Mouse (Mus musculus) common myeloid progenitor, adult 5-6 weeks (primary cell): Measurements from ENCODE around the gene Rybp. TPM values are rescaled to one million over a fixed set of nuclear protein-coding genes. Genes with fewer than 3 reads are reported as not detected.
A peak's percentile ranks its signal among the peaks of the same experiment; 100 is the strongest.

Experiments
- ATAC-seq: replicated peaks from 2 replicates; pipeline ENCODE4 v1.8.0; 2016; ENCODE audit warnings: low read depth, mild to moderate bottlenecking, moderate TSS enrichment, inconsistent platforms; ENCODE audit not compliant: poor library complexity, severe bottlenecking
- total RNA-seq: library from RNA; stranded (forward); fragments of 200-1000, 187-1606 nt; gene quantifications from 2 replicates; pipeline ENCODE4 v1.2.3, GENCODE M21; 2017

The Rybp gene
- total RNA-seq = 25.3 and 56.1 TPM in 2 replicates

GRCm38 (mm10) chr6:100287334-100288015 is at the start of gene Rybp:
Gene Rybp (minus strand): TSS chr6:100287485.
- ATAC-seq = peak; percentile 71

- no peak for ATAC-seq
These were observed 49.4 kb upstream of the Rybp start for GRCm38 (mm10) chr6:100336591-100337148.

- peak; percentile 73 for ATAC-seq
These were observed 48.3 kb upstream of the Rybp start for GRCm38 (mm10) chr6:100335506-100336144.

- ATAC-seq = no peak
These were observed 46.5 kb upstream of the Rybp start for GRCm38 (mm10) chr6:100333745-100334144.

- ATAC-seq = no peak
These were observed 45.2 kb upstream of the Rybp start for GRCm38 (mm10) chr6:100332479-100332878.

- ATAC-seq = peak; percentile 45
These were observed 44.3 kb upstream of the Rybp start for GRCm38 (mm10) chr6:100331582-100331981.

GRCm38 (mm10) chr6:100331055-100331454 is 43.8 kb upstream of the Rybp start:
- peak; percentile 62 for ATAC-seq

GRCm38 (mm10) chr6:100329542-100329941 is 42.3 kb upstream of the Rybp start:
- no peak for ATAC-seq

GRCm38 (mm10) chr6:100327050-100327449 is 39.8 kb upstream of the Rybp start:
- ATAC-seq = no peak

- ATAC-seq = no peak
These were observed 36.6 kb upstream of the Rybp start for GRCm38 (mm10) chr6:100323756-100324430.

- no peak for ATAC-seq
These were observed 35.3 kb upstream of the Rybp start for GRCm38 (mm10) chr6:100322561-100322960.

- ATAC-seq = no peak
These were observed 34.9 kb upstream of the Rybp start for GRCm38 (mm10) chr6:100322145-100322544.

GRCm38 (mm10) chr6:100314201-100314600 is 26.9 kb upstream of the Rybp start:
- peak; percentile 69 for ATAC-seq

- ATAC-seq = peak; percentile 57
These were observed 23.9 kb upstream of the Rybp start for GRCm38 (mm10) chr6:100311167-100311566.

- no peak for ATAC-seq
These were observed 17.5 kb upstream of the Rybp start for GRCm38 (mm10) chr6:100304831-100305230.

GRCm38 (mm10) chr6:100301410-100302108 is 14.3 kb upstream of the Rybp start:
- no peak for ATAC-seq

GRCm38 (mm10) chr6:100300831-100301230 is 13.5 kb upstream of the Rybp start:
- ATAC-seq = 0 out of 2 replicates have a peak, but pooled peaks have one; percentile 9

GRCm38 (mm10) chr6:100298945-100299344 is 11.7 kb upstream of the Rybp start:
- peak; percentile 53 for ATAC-seq

GRCm38 (mm10) chr6:100297536-100297935 is 10.3 kb upstream of the Rybp start:
- peak; percentile 36 for ATAC-seq

- ATAC-seq = no peak
These were observed 5.1 kb upstream of the Rybp start for GRCm38 (mm10) chr6:100292411-100292810.
